Mouse (Mus musculus): ENCODE measurements around the gene Tmem95. TPM values are rescaled to one million over a fixed set of nuclear protein-coding genes. Genes with fewer than 3 reads are reported as not detected.

Tmem95 gene
- polyA plus RNA-seq, 2 experiments: not detected

DNA sequence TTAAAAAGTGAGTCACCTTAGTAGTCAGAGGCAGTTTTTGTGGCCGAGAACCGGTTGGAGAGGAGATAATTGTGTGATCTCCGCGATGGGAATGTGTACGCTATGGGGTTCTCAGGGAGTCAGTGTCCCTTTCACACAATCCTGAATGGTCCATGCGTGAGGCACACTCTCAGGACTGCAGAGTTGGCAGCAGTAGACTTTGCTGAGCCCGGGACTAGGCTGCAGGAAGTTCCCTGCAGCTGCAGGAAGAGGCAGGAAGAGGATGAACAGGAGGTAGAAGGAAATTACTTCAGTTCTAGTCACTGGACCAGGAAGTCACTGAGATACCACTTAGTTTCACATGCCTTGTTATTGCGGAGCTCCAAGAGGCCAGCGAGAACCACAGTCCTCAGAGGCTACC is 28.7 kb downstream of the Tmem95 start:
- 73% methylated on average over 9 of the region's 9 CpGs for WGBS (ENCODE audit: insufficient replicate concordance)
- H3K4me3 ChIP-seq (ENCODE audit: insufficient read depth in 1 of 2, low read depth in 2 of 2, low read length in 2 of 2): no peak overlapping the region
- no peak overlapping the region for H3K9ac ChIP-seq (replicated peaks)
- H3K27ac ChIP-seq: no peak overlapping the region; the same call in 1 of the 2 replicates
- H3K4me1 ChIP-seq (replicated peaks; ENCODE audit: control insufficient read depth in 2 of 2, insufficient read depth in 2 of 2, low read length in 1 of 2): peaks cover 50 to 59% of the 10 kb centered on the region in 2 experiments
- H3K4me2 ChIP-seq (ENCODE audit: low read depth): no peak overlapping the region
- TF ChIP-seq CTCF (IDR thresholded peaks at IDR 0.05; ENCODE audit: low read depth) (no peak), EP300 (IDR thresholded peaks at IDR 0.05; ENCODE audit: low read depth) (no peak)
- DNase-seq (ENCODE audit: low read depth in 3 of 3, low spot score in 3 of 3) (no peak), ATAC-seq (ENCODE audit: insufficient read depth) (no peak)
- H3K9me3 ChIP-seq (ENCODE audit: control insufficient read depth, low read length): no peaks in the 10 kb centered on the region
- peaks cover 20% of the 10 kb centered on the region for H3K36me3 ChIP-seq (replicated peaks; ENCODE audit: control insufficient read depth, insufficient read depth, low read depth)
- no peaks in the 10 kb centered on the region for H3K27me3 ChIP-seq (ENCODE audit: control insufficient read depth, insufficient read depth, low read length)

DNA sequence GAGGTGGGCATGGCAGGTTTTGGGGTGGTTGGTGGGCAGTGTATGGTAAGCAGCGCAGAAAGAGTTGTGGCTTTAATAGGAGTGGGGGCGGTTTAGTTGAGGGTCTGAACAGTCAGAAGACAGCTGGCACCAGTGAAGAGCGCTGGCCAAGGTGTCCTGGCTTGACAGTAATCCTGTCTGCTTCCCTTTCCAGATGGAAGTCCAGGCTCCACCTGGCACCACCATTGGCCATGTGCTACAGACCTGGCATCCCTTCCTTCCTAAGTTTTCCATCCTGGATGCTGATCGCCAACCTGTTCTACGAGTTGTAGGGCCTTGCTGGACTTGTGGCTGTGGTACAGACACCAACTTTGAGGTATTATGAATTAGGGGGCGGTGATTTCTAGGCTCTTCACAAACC is 29.8 kb downstream of the Tmem95 start:
- H3K36me3 ChIP-seq (replicated peaks; ENCODE audit: control insufficient read depth, insufficient read depth, low read depth): peaks cover 20% of the 10 kb centered on the region

DNA sequence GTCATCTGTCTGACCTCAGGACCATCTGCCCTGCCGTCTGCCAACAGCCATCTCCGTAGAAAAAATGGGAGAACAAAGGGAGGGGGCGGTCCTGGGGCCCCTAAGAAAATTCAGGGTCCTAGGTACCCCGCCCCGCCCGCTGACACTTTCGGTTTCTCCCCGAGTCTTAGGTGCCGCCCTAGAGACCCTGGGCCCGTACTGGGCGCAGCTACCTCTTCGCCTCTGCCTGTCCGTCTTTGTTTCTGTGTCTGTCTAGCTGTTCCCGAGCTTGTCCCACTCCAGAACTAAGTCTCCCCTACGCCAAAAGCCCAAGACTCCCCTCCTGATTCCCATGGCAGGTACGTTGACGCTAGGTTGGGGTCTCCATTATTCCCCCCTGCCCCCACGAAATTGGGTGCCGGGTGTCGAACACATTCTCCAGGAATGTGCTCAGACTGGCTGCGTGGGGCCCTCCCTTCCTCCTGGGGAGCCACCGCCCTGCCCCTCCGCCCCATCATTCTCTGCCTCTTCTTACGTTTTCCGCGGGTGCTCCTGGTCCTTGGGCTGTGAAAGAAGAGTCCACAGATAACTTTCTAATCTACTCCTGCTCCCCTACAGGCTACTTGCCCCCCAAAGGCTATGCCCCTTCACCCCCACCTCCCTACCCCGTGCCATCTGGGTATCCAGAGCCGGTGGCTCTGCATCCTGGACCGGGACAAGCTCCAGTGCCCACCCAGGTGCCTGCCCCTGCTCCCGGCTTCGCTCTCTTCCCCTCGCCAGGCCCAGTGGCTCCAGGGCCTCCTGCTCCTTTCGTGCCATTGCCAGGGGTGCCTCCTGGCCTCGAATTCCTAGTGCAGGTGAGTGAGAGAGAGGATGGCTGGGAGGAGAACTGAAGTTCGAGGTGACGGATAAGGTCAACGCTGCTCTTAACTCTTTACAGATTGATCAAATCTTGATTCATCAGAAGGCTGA is 30.8 kb downstream of the Tmem95 start:
- Histone ChIP-seq H3K4me3 (ENCODE audit: insufficient read depth in 1 of 2, low read depth in 2 of 2, low read length in 2 of 2) (peak overlapping the region; percentile 78 to 94), H3K4me2 (ENCODE audit: low read depth) (peak overlapping the region; percentile 96), H3K9ac (replicated peaks) (peak overlapping the region; percentile 91), H3K9me3 (ENCODE audit: control insufficient read depth, low read length) (no peaks in the 10 kb centered on the region), H3K36me3 (replicated peaks; ENCODE audit: control insufficient read depth, insufficient read depth, low read depth) (peaks cover 17% of the 10 kb centered on the region), H3K4me1 (replicated peaks; ENCODE audit: control insufficient read depth in 2 of 2, insufficient read depth in 2 of 2, low read length in 1 of 2) (peaks cover 34 to 46% of the 10 kb centered on the region in 2 experiments), H3K27ac (peak overlapping the region; percentile 92), H3K27me3 (ENCODE audit: control insufficient read depth, insufficient read depth, low read length) (no peaks in the 10 kb centered on the region)
- DNase-seq (ENCODE audit: low read depth in 3 of 3, low spot score in 3 of 3) (no peak), ATAC-seq (ENCODE audit: insufficient read depth) (peak; percentile 64)
- TF ChIP-seq CTCF (IDR thresholded peaks at IDR 0.05; ENCODE audit: low read depth) (no peak), EP300 (IDR thresholded peaks at IDR 0.05; ENCODE audit: low read depth) (no peak)
- WGBS (ENCODE audit: insufficient replicate concordance): 13% methylated on average over 37 of the region's 37 CpGs

More for the DNA sequence above, 29.8 kb downstream of the Tmem95 start:
- Histone ChIP-seq H3K27ac (peak overlapping the region; percentile 12; the same call in 1 of the 2 replicates), H3K4me1 (replicated peaks; ENCODE audit: control insufficient read depth in 2 of 2, insufficient read depth in 2 of 2, low read length in 1 of 2) (peaks cover 42 to 52% of the 10 kb centered on the region in 2 experiments), H3K4me3 (ENCODE audit: insufficient read depth in 1 of 2, low read depth in 2 of 2, low read length in 2 of 2) (no peak overlapping the region), H3K9me3 (ENCODE audit: control insufficient read depth, low read length) (no peaks in the 10 kb centered on the region), H3K27me3 (ENCODE audit: control insufficient read depth, insufficient read depth, low read length) (no peaks in the 10 kb centered on the region), H3K9ac (replicated peaks) (no peak overlapping the region), H3K4me2 (ENCODE audit: low read depth) (peak overlapping the region; percentile 96)
- DNase-seq (ENCODE audit: low read depth in 3 of 3, low spot score in 3 of 3) (no peak), ATAC-seq (ENCODE audit: insufficient read depth) (no peak)
- TF ChIP-seq EP300 (IDR thresholded peaks at IDR 0.05; ENCODE audit: low read depth): no peak
- TF ChIP-seq CTCF (IDR thresholded peaks at IDR 0.05; ENCODE audit: low read depth): no peak
- 91% methylated on average over 6 of the region's 6 CpGs for WGBS (ENCODE audit: insufficient replicate concordance)

DNA sequence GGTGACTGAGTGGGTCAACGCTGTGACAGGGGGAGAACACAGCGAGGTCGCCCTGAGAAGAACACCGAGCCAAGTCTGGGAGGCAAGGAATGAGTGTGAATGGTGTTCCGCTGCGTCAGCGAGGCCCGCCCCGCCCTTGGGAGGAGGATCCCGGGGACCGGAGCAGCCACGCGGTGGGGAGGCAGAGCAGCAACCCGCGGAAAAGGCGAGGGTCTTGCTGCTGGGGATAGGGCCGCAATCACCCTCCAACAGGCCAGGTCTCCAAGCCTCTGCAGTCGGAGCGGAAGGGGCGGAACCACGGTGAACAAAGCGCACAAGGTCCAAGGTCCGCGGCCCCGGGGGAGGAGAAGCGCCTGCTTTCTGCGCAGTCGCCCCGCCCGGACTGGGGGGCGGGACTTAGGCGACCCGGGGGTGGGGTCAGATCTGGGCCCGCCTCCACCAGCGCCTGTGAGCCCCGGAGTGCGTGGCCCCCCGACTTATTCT is 31.6 kb downstream of the Tmem95 start, which contains the start of gene Plscr3:
Plscr3 (plus strand) TSS at position 179 of the 483 bp plus-strand sequence.
- 0 out of 2 replicates have a peak, but pooled peaks have one; percentile 19 for TF ChIP-seq CTCF (IDR thresholded peaks at IDR 0.05; ENCODE audit: low read depth)
- TF ChIP-seq EP300 (IDR thresholded peaks at IDR 0.05; ENCODE audit: low read depth): peak; percentile 37
- peak within 1 kb of the TSS; percentile 96 for H3K4me2 ChIP-seq (ENCODE audit: low read depth)
- peak within 1 kb of the TSS; percentile 92 for H3K27ac ChIP-seq
- H3K36me3 ChIP-seq (replicated peaks; ENCODE audit: control insufficient read depth, insufficient read depth, low read depth): peaks cover 10% of the 10 kb centered on the region
- no peaks in the 10 kb centered on the region for H3K9me3 ChIP-seq (ENCODE audit: control insufficient read depth, low read length)
- under 1% methylated on average over 38 of the region's 38 CpGs for WGBS (ENCODE audit: insufficient replicate concordance)
- peaks cover 26 to 40% of the 10 kb centered on the region in 2 experiments for H3K4me1 ChIP-seq (replicated peaks; ENCODE audit: control insufficient read depth in 2 of 2, insufficient read depth in 2 of 2, low read length in 1 of 2)
- DNase-seq (ENCODE audit: low read depth in 3 of 3, low spot score in 3 of 3) (peak; percentile 75 to 80 (median 76)), ATAC-seq (ENCODE audit: insufficient read depth) (peak; percentile 91)
- H3K27me3 ChIP-seq (ENCODE audit: control insufficient read depth, insufficient read depth, low read length): no peaks in the 10 kb centered on the region
- H3K4me3 ChIP-seq (ENCODE audit: insufficient read depth in 1 of 2, low read depth in 2 of 2, low read length in 2 of 2): peak within 1 kb of the TSS; percentile 78 to 94
- peak within 1 kb of the TSS; percentile 91 for H3K9ac ChIP-seq (replicated peaks)

DNA sequence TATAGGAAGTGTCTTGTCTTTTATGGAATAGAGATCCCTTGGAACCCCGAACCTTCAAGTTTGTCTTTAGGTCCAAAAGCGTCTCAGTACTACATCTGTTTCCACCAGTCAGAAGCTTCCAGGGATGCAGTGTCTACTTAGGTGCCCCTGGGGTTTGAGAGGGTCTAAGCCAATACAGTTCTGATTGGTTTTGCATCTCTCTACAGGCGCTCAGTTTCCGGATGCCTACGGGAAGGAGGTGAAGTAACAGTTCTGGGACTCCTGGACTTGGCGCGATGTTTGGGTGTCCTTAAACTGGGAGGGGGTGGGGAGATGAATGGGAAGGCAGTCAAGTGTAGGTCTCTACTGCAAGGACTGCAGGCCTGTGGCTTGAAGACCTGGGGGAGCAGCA is 39.1 kb downstream of the Tmem95 start:
- Histone ChIP-seq H3K4me3 (ENCODE audit: insufficient read depth in 1 of 2, low read depth in 2 of 2, low read length in 2 of 2) (peak overlapping the region; percentile 67 to 88), H3K27ac (peak overlapping the region; percentile 76), H3K4me2 (ENCODE audit: low read depth) (peak overlapping the region; percentile 94), H3K36me3 (replicated peaks; ENCODE audit: control insufficient read depth, insufficient read depth, low read depth) (no peaks in the 10 kb centered on the region), H3K4me1 (replicated peaks; ENCODE audit: control insufficient read depth in 2 of 2, insufficient read depth in 2 of 2, low read length in 1 of 2) (peaks cover 16 to 22% of the 10 kb centered on the region in 2 experiments), H3K27me3 (ENCODE audit: control insufficient read depth, insufficient read depth, low read length) (peaks cover 38% of the 10 kb centered on the region), H3K9ac (replicated peaks) (peak overlapping the region; percentile 81), H3K9me3 (ENCODE audit: control insufficient read depth, low read length) (no peaks in the 10 kb centered on the region)
- DNase-seq (ENCODE audit: low read depth in 3 of 3, low spot score in 3 of 3): no peak
- WGBS (ENCODE audit: insufficient replicate concordance): 0% methylated on average over 7 of the region's 7 CpGs
- peak; percentile 12; the same call in 1 of the 2 replicates for ATAC-seq (ENCODE audit: insufficient read depth)
- no peak for TF ChIP-seq EP300 (IDR thresholded peaks at IDR 0.05; ENCODE audit: low read depth)
- TF ChIP-seq CTCF (IDR thresholded peaks at IDR 0.05; ENCODE audit: low read depth): no peak

Measured in liver, embryonic 14.5 days (tissue).